Mouse (Mus musculus): ENCODE measurements at regions not wholly inside any gene's neighbourhood (a gene's known extent, or its start where the extent isn't known, plus 50 kb on each side); places are given as distances from the start of the nearest gene placed in this dataset.

GRCm38 (mm10) chr6:51641965-51642364, 118.3 kb downstream of the Snx10 start:
- TF ChIP-seq MAX (IDR thresholded peaks at IDR 0.05; ENCODE audit: low read length) (no peak), CTCF (conservative IDR thresholded peaks at IDR 0.05 in 1 of 2, IDR thresholded peaks at IDR 0.05 in 1 of 2; ENCODE audit: low read depth in 2 of 2, low read length in 2 of 2) (no peak), HCFC1 (IDR thresholded peaks at IDR 0.05; ENCODE audit: low read depth, low read length) (no peak), RCOR1 (conservative IDR thresholded peaks at IDR 0.05; ENCODE audit: low read depth, low read length) (no peak), JUND (conservative IDR thresholded peaks at IDR 0.05; ENCODE audit: low read depth, low read length) (no peak), POLR2AphosphoS2 (IDR thresholded peaks at IDR 0.05; ENCODE audit: low read depth, low read length) (no peak), MAZ (IDR thresholded peaks at IDR 0.05; ENCODE audit: low read depth, low read length) (no peak), ZMIZ1 (IDR thresholded peaks at IDR 0.05; ENCODE audit: low read depth, low read length) (no peak), EP300 (IDR thresholded peaks at IDR 0.05; ENCODE audit: low read length) (no peak), CHD2 (IDR thresholded peaks at IDR 0.05; ENCODE audit: low read length) (no peak)
